Mouse (Mus musculus): ENCODE results near the gene Gm10643.

The Gm10643 gene

GRCm38 (mm10) chr8:84042066-84042947 lies 22.6 kb downstream of the Gm10643 start, which contains the start of gene Il27ra:
Gene Il27ra (minus strand): TSS chr8:84042589.
- peak; percentile 57 for DNase-seq (ENCODE audit: low read depth, low spot score)

GRCm38 (mm10) chr8:84039050-84039449 lies 25.9 kb downstream of the Gm10643 start:
- DNase-seq (ENCODE audit: low read depth, low spot score): peak; percentile 65

GRCm38 (mm10) chr8:84038015-84038414 lies 26.9 kb downstream of the Gm10643 start:
- no peak for DNase-seq (ENCODE audit: low read depth, low spot score)

- DNase-seq (ENCODE audit: low read depth, low spot score): no peak
Observed at GRCm38 (mm10) chr8:84032777-84033176, 32.2 kb downstream of the Gm10643 start.

GRCm38 (mm10) chr8:84029272-84029671 lies 35.7 kb downstream of the Gm10643 start:
- no peak for DNase-seq (ENCODE audit: low read depth, low spot score)

GRCm38 (mm10) chr8:84027449-84027848 lies 37.5 kb downstream of the Gm10643 start:
- DNase-seq (ENCODE audit: low read depth, low spot score): no peak

- no peak for DNase-seq (ENCODE audit: low read depth, low spot score)
Observed at GRCm38 (mm10) chr8:84025863-84026262, 39.1 kb downstream of the Gm10643 start.

GRCm38 (mm10) chr8:84024171-84024570 lies 40.8 kb downstream of the Gm10643 start:
- DNase-seq (ENCODE audit: low read depth, low spot score): no peak

GRCm38 (mm10) chr8:84023631-84024030 lies 41.3 kb downstream of the Gm10643 start:
- DNase-seq (ENCODE audit: low read depth, low spot score): no peak

GRCm38 (mm10) chr8:84023085-84023484 lies 41.9 kb downstream of the Gm10643 start:
- peak; percentile 71 for DNase-seq (ENCODE audit: low read depth, low spot score)

- DNase-seq (ENCODE audit: low read depth, low spot score): no peak
Observed at GRCm38 (mm10) chr8:84021569-84021968, 43.4 kb downstream of the Gm10643 start.

- DNase-seq (ENCODE audit: low read depth, low spot score): no peak
Observed at GRCm38 (mm10) chr8:84021096-84021495, 43.8 kb downstream of the Gm10643 start, which contains the start of gene Palm3. Gene Palm3 (plus strand): TSS chr8:84021471.

- DNase-seq (ENCODE audit: low read depth, low spot score): no peak
Observed at GRCm38 (mm10) chr8:84019738-84020137, 45.2 kb downstream of the Gm10643 start.

GRCm38 (mm10) chr8:84015833-84016232 lies 49.1 kb downstream of the Gm10643 start:
- no peak for DNase-seq (ENCODE audit: low read depth, low spot score)

Measured in skeletal muscle tissue, adult 2 months (tissue).